Mouse (Mus musculus) c-Kit-negative CD71-positive TER-119-positive erythroid progenitor cells, embryonic 14.5 days (primary cell): ENCODE measurements at regions not wholly inside any gene's neighbourhood (a gene's known extent, or its start where the extent isn't known, plus 50 kb on each side); places are given as distances from the start of the nearest gene placed in this dataset.

ENCODE experiments used
- DNase-seq: peaks from one replicate; pipeline ENCODE4 v3.0.0-alpha.2; 2013; ENCODE audit warnings: low read depth, low spot score

GRCm38 (mm10) chr14:76681581-76682377, 125.1 kb upstream of the Serp2 start:
- no peak for DNase-seq

GRCm38 (mm10) chr14:76678512-76679134, 121.9 kb upstream of the Serp2 start:
- DNase-seq = no peak

- DNase-seq = no peak
These were observed 118.3 kb upstream of the Serp2 start for GRCm38 (mm10) chr14:76674949-76675348.

- no peak for DNase-seq
These were observed 117.1 kb upstream of the Serp2 start for GRCm38 (mm10) chr14:76673671-76674331.

GRCm38 (mm10) chr14:76672899-76673298, 116.2 kb upstream of the Serp2 start:
- no peak for DNase-seq

- DNase-seq = no peak
These were observed 115.8 kb upstream of the Serp2 start for GRCm38 (mm10) chr14:76672442-76672841.

- DNase-seq = no peak
These were observed 114.3 kb upstream of the Serp2 start for GRCm38 (mm10) chr14:76671023-76671422.

GRCm38 (mm10) chr14:76665754-76666371, 109.2 kb upstream of the Serp2 start:
- DNase-seq = no peak

GRCm38 (mm10) chr14:76664586-76665508, 108.2 kb upstream of the Serp2 start:
- no peak for DNase-seq

GRCm38 (mm10) chr14:76663816-76664215, 107.1 kb upstream of the Serp2 start:
- no peak for DNase-seq

GRCm38 (mm10) chr14:76662871-76663270, 106.2 kb upstream of the Serp2 start:
- DNase-seq = no peak

GRCm38 (mm10) chr14:76660906-76661305, 104.2 kb upstream of the Serp2 start:
- DNase-seq = no peak

GRCm38 (mm10) chr14:76658952-76659502, 102.3 kb upstream of the Serp2 start:
- DNase-seq = no peak

GRCm38 (mm10) chr14:76657784-76658610, 101.3 kb upstream of the Serp2 start:
- no peak for DNase-seq

- DNase-seq = no peak
These were observed 100.7 kb upstream of the Serp2 start for GRCm38 (mm10) chr14:76657375-76657774.

- DNase-seq = no peak
These were observed 95.9 kb upstream of the Serp2 start for GRCm38 (mm10) chr14:76652356-76653126.

- DNase-seq = no peak
These were observed 94.4 kb upstream of the Serp2 start for GRCm38 (mm10) chr14:76651096-76651495.

GRCm38 (mm10) chr14:76649927-76650326, 93.2 kb upstream of the Serp2 start:
- DNase-seq = peak; percentile 8

- DNase-seq = no peak
These were observed 88.0 kb upstream of the Serp2 start for GRCm38 (mm10) chr14:76644716-76645115.
